Comparison of ENCODE assay signal across 8 mouse cellular contexts in genomic region chr7:4812303-4813104, GRCm38 (mm10). TPM values are rescaled to one million over a fixed set of nuclear protein-coding genes. Genes with fewer than 3 reads are reported as not detected.
DNase-seq lines count a peak whose midpoint lies in the region; ATAC-seq and TF ChIP-seq lines count a peak whose summit lies in the region.

Ube2s (minus strand) TSS chr7:4812590.

- H3K4me3 ChIP-seq in cortical plate, adult 2 months (ENCODE audit: insufficient read depth, low read length): peak within 1 kb of the TSS; percentile 56
- H3K4me3 ChIP-seq in megakaryocyte, embryonic 14.5 days (replicated peaks): peak within 1 kb of the TSS; percentile 95

- peak; percentile 96 for TF ChIP-seq POLR2A in cortical plate, adult 2 months (IDR thresholded peaks at IDR 0.05; ENCODE audit: extremely low read depth, insufficient read depth, low read length)

- peaks cover 6% of the 10 kb centered on the region for H3K9me3 ChIP-seq in megakaryocyte, embryonic 14.5 days

- ATAC-seq in activated CD4-positive, CD25-positive, alpha-beta regulatory T cell, adult 4 months: peak; percentile 94

- DNase-seq in gastrocnemius, adult 8-10 months (ENCODE audit: low spot score in 2 of 2): peak; percentile 95 to 98
- peak; percentile 96 for DNase-seq in hindlimb bud, embryonic 11.5 days (ENCODE audit: extremely low spot score, low read depth, low spot score)
- peak; percentile 97 to 99 for DNase-seq in left cerebral cortex, adult 8-10 months (ENCODE audit: low spot score in 2 of 2)
- peak; percentile 99 to 100 for DNase-seq in right cerebral cortex, postnatal 10 days (ENCODE audit: low spot score in 2 of 2)
- DNase-seq in urinary bladder, postnatal 25 days (ENCODE audit: low spot score): peak; percentile 98

- peaks cover 42% of the 10 kb centered on the region for H3K36me3 ChIP-seq in megakaryocyte, embryonic 14.5 days (replicated peaks; ENCODE audit: low read length)

- H3K4me1 ChIP-seq in cortical plate, adult 2 months (ENCODE audit: control insufficient read depth, insufficient read depth, low read length): peaks cover 4% of the 10 kb centered on the region; the same call in 1 of the 2 replicates
- peaks cover 44% of the 10 kb centered on the region for H3K4me1 ChIP-seq in megakaryocyte, embryonic 14.5 days

- TF ChIP-seq CTCF in cortical plate, adult 2 months (IDR thresholded peaks at IDR 0.05; ENCODE audit: extremely low read depth, insufficient read depth, low read length): no peak

- H3K27ac ChIP-seq in cortical plate, adult 2 months (ENCODE audit: insufficient read depth, low read length): peak within 1 kb of the TSS; percentile 79

- no peaks in the 10 kb centered on the region for H3K27me3 ChIP-seq in megakaryocyte, embryonic 14.5 days (replicated peaks)

RNA-seq across cellular contexts. Expression of gene Ube2s, which starts in this region (rescaled TPM):
- 10 to 100 TPM; 39.3 to 43.6 TPM for polyA plus RNA-seq in activated CD4-positive, CD25-positive, alpha-beta regulatory T cell, adult 4 months (2017; shearing (Covaris generic))
- polyA plus RNA-seq in cortical plate, adult 2 months (2012; rRNA removed): 177 and 181 TPM in 2 replicates
- total RNA-seq in gastrocnemius, adult 8-10 months (2022): 100 to 1,000 TPM in 1 of 4 experiments, 10 to 100 TPM in 3; 92.3 to 102 (median 95.8) TPM
- total RNA-seq in left cerebral cortex, adult 8-10 months (2022): 100 to 1,000 TPM; 103 to 130 (median 112) TPM
- polyA plus RNA-seq in megakaryocyte, embryonic 14.5 days (2012; ENCODE audit: insufficient read depth, low replicate concordance): 217 and 258 TPM in 2 replicates

Comparison
In these comparisons a context has a peak if more than half of its experiments do, and no peak if none do; other contexts are left out.
1. Peak in every context shown above with its lines: DNase-seq, ATAC-seq, H3K4me3 ChIP-seq and H3K27ac ChIP-seq.